Mouse (Mus musculus) testis, postnatal 14 days (tissue): Measurements from ENCODE around the gene Gm42372.

Source experiments
- DNase-seq: peaks from one replicate; pipeline ENCODE4 v3.0.0; 2021; ENCODE audit warnings: low spot score

The Gm42372 gene

GRCm38 (mm10) chr7:17007300-17007699, 24.4 kb downstream of the Gm42372 start:
- no peak for DNase-seq

GRCm38 (mm10) chr7:17009326-17010009, 26.6 kb downstream of the Gm42372 start:
- DNase-seq, result no peak

- DNase-seq, result no peak
Measured at GRCm38 (mm10) chr7:17010010-17010347, 27.1 kb downstream of the Gm42372 start.

GRCm38 (mm10) chr7:17011909-17012590, 29.2 kb downstream of the Gm42372 start:
- no peak for DNase-seq

- no peak for DNase-seq
Measured at GRCm38 (mm10) chr7:17015381-17015780, 32.5 kb downstream of the Gm42372 start.

GRCm38 (mm10) chr7:17017036-17017435, 34.1 kb downstream of the Gm42372 start:
- DNase-seq, result peak; percentile 85

GRCm38 (mm10) chr7:17017921-17018320, 35.0 kb downstream of the Gm42372 start:
- DNase-seq, result no peak

GRCm38 (mm10) chr7:17019426-17020166, 36.7 kb downstream of the Gm42372 start:
- DNase-seq, result no peak

- no peak for DNase-seq
Measured at GRCm38 (mm10) chr7:17022176-17022575, 39.3 kb downstream of the Gm42372 start.

GRCm38 (mm10) chr7:17023701-17024100, 40.8 kb downstream of the Gm42372 start:
- DNase-seq, result no peak

GRCm38 (mm10) chr7:17024141-17024540, 41.3 kb downstream of the Gm42372 start:
- DNase-seq, result no peak

- no peak for DNase-seq
Measured at GRCm38 (mm10) chr7:17024814-17025504, 42.1 kb downstream of the Gm42372 start.

- no peak for DNase-seq
Measured at GRCm38 (mm10) chr7:17025505-17025894, 42.6 kb downstream of the Gm42372 start.

GRCm38 (mm10) chr7:17025896-17026622, 43.2 kb downstream of the Gm42372 start:
- no peak for DNase-seq

GRCm38 (mm10) chr7:17026710-17027587, 44.1 kb downstream of the Gm42372 start:
- DNase-seq, result no peak

- DNase-seq, result peak; percentile 95
Measured at GRCm38 (mm10) chr7:17027588-17028343, 44.9 kb downstream of the Gm42372 start, which contains the start of gene Ppp5c. Gene Ppp5c (minus strand): TSS chr7:17027924.

GRCm38 (mm10) chr7:17028923-17029322, 46.0 kb downstream of the Gm42372 start:
- no peak for DNase-seq

- no peak for DNase-seq
Measured at GRCm38 (mm10) chr7:17030239-17030638, 47.4 kb downstream of the Gm42372 start.
